28 mouse cellular contexts compared by ENCODE assay signal in genomic region chr6:31576151-31576550, GRCm38 (mm10). TPM values are rescaled to one million over a fixed set of nuclear protein-coding genes. Genes with fewer than 3 reads are reported as not detected.
DNase-seq lines count a peak whose midpoint lies in the region; TF ChIP-seq lines count a peak whose summit lies in the region.
"Had no signal": no experiment of that assay in that cellular context is flagged by ENCODE, and none has a peak within 500 bp of the region (broad histone marks: within the 10 kb centered on the region; RNA-seq: fewer than 3 reads in every experiment).

No protein-coding gene starts in this region.

- no peak overlapping the region for H3K4me3 ChIP-seq in layer of hippocampus, adult 2 months
- H3K4me3 ChIP-seq: embryonic facial prominence, embryonic 10.5 days; embryonic facial prominence, embryonic 15.5 days; forebrain, embryonic 12.5 days; liver, embryonic 12.5 days; megakaryocyte, embryonic 14.5 days; midbrain, embryonic 12.5 days; myocyte; neural tube, embryonic 12.5 days had no signal

- peak overlapping the region; percentile 0; the same call in 1 of the 2 replicates for H3K27ac ChIP-seq in layer of hippocampus, adult 2 months
- H3K27ac ChIP-seq: embryonic facial prominence, embryonic 10.5 days; embryonic facial prominence, embryonic 15.5 days; forebrain, embryonic 12.5 days; liver, embryonic 12.5 days; midbrain, embryonic 12.5 days; neural tube, embryonic 12.5 days had no signal

- no peak for TF ChIP-seq POLR2A in brain, embryonic 14.5 days (IDR thresholded peaks at IDR 0.05; ENCODE audit: borderline replicate concordance, extremely low read depth, insufficient read depth, insufficient read length, poor library complexity, severe bottlenecking)

- TF ChIP-seq CTCF in layer of hippocampus, adult 2 months (conservative IDR thresholded peaks at IDR 0.05) = no peak
- no peak for TF ChIP-seq CTCF in brain, embryonic 14.5 days (IDR thresholded peaks at IDR 0.05; ENCODE audit: borderline replicate concordance, extremely low read depth, insufficient read depth, insufficient read length)

- DNase-seq in layer of hippocampus, adult 2 months (ENCODE audit: low spot score in 2 of 2) = peak in 1 of 2 experiments; percentile 37
- no peak for DNase-seq in layer of hippocampus, adult 9-10 months (ENCODE audit: low spot score)
- peak; percentile 68 for DNase-seq in right cerebral cortex, adult 18-20 months
- no peak for DNase-seq in right cerebral cortex, postnatal 4 days
- DNase-seq in brain, embryonic 14.5 days (ENCODE audit: low read depth) = peak; percentile 13
- DNase-seq in telencephalon, adult 2 months (ENCODE audit: low read depth, low spot score) = peak; percentile 73
- no peak for DNase-seq in kidney, adult 8-10 months
- DNase-seq: adrenal gland, adult 2 months; adrenal gland, postnatal 36 days; B cell, adult 2 months; cerebellum, adult 8-10 months; cerebellum, postnatal 25 days; gastrocnemius, postnatal 14 days; heart, postnatal 14 days; kidney, adult 18-20 months; kidney, postnatal 36 days; liver, postnatal 0 days; lung, postnatal 4 days; thymus, postnatal 14 days had no signal

RNA-seq across cellular contexts. Expression of gene Podxl, which starts 12.4 kb away (rescaled TPM):
- 10 to 100 TPM; 16.8 to 18.9 TPM for total RNA-seq in layer of hippocampus, adult 2 months (2021)
- polyA plus RNA-seq in brain, embryonic 14.5 days (2012; rRNA removed) = 16.6 and 24.5 TPM in 2 replicates
- polyA plus RNA-seq: activated CD4-positive, CD25-positive, alpha-beta regulatory T cell, adult 4 months had no signal

Comparison
In these comparisons a context has a peak if more than half of its experiments do, and no peak if none do; other contexts are left out.
1. DNase-seq: peak in right cerebral cortex, adult 18-20 months (single experiment), brain, embryonic 14.5 days (single experiment) and telencephalon, adult 2 months (single experiment); none in layer of hippocampus, adult 9-10 months (single experiment), right cerebral cortex, postnatal 4 days (single experiment) and kidney, adult 8-10 months (0 of 2).